In the genomic region with DNA sequence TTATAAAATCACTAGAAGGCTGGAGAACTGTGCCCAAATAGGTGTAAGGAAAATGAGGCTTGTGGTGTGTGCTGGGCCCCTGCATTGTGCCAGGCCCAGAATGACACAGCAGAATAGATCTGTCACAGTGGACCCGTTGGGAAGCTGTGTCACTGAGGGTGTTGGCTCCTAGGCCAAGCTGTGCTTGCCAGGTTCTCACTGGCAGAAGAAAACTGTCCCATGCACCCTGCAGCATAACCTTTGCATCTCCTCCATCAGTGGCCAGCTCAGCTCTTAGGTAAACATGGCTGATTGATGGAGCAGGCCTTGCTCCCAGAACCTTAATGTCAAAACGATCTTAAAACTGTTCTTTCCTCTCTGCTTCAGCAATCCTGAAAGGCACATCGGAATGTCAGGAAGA, we compare ENCODE assay signal across 22 mouse cellular contexts. TPM values are rescaled to one million over a fixed set of nuclear protein-coding genes. Genes with fewer than 3 reads are reported as not detected.
DNase-seq lines count a peak whose midpoint lies in the region; ATAC-seq lines count a peak whose summit lies in the region.
"Had no signal": no experiment of that assay in that cellular context is flagged by ENCODE, and none has a peak within 500 bp of the region (broad histone marks: within the 10 kb centered on the region; RNA-seq: fewer than 3 reads in every experiment).

No protein-coding gene starts in this region.

- no peaks in the 10 kb centered on the region for H3K27me3 ChIP-seq in kidney, embryonic 16.5 days (ENCODE audit: insufficient read depth, low read length)
- H3K27me3 ChIP-seq: heart, embryonic 15.5 days; hindbrain, embryonic 15.5 days; neural tube, embryonic 13.5 days had no signal

- H3K4me1 ChIP-seq in kidney, embryonic 16.5 days (ENCODE audit: insufficient read depth, low read length) = peaks cover 9% of the 10 kb centered on the region
- H3K4me1 ChIP-seq: neural tube, embryonic 13.5 days had no signal

- no peak overlapping the region for H3K9ac ChIP-seq in kidney, embryonic 16.5 days (replicated peaks; ENCODE audit: low read length)
- H3K9ac ChIP-seq: heart, embryonic 15.5 days; hindbrain, embryonic 15.5 days; neural tube, embryonic 13.5 days had no signal

- H3K4me3 ChIP-seq in kidney, embryonic 16.5 days (ENCODE audit: low read length) = no peak overlapping the region
- H3K4me3 ChIP-seq: erythroblast, embryonic 14.5 days; heart, embryonic 15.5 days; hindbrain, embryonic 15.5 days; neural tube, embryonic 13.5 days had no signal

- DNase-seq in adrenal gland, postnatal 10 days = peak; percentile 32
- no peak for DNase-seq in adrenal gland, postnatal 25 days
- peak; percentile 77 for DNase-seq in kidney, adult 11 months
- DNase-seq in kidney, postnatal 14 days = no peak
- no peak for DNase-seq in layer of hippocampus, adult 9-10 months (ENCODE audit: low spot score)
- no peak for DNase-seq in left cerebral cortex, postnatal 14 days (ENCODE audit: low spot score in 2 of 2)
- DNase-seq: adrenal gland, adult 8-10 months; left cerebral cortex, postnatal 4 days; lung, adult 18-20 months; thymus, postnatal 14 days had no signal

- no peak overlapping the region for H3K27ac ChIP-seq in kidney, embryonic 16.5 days (ENCODE audit: low read length)
- H3K27ac ChIP-seq: heart, embryonic 15.5 days; hindbrain, embryonic 15.5 days; macrophage; neural tube, embryonic 13.5 days had no signal

- no peak overlapping the region for H3K4me2 ChIP-seq in kidney, embryonic 16.5 days (replicated peaks; ENCODE audit: low read depth, low read length)
- H3K4me2 ChIP-seq: heart, embryonic 15.5 days; hindbrain, embryonic 15.5 days; neural tube, embryonic 13.5 days had no signal

- intact Hi-C loops in left cerebral cortex, postnatal 14 days (cut with DNase I) = no loop called here

- WGBS in kidney, embryonic 16.5 days = 18% methylated on average over 3 of the region's 3 CpGs

- peak; percentile 18; the same call in 1 of the 2 replicates for ATAC-seq in kidney, embryonic 16.5 days (ENCODE audit: low FRiP score, low TSS enrichment)
- ATAC-seq in megakaryocyte progenitor cell, adult 5-6 weeks (replicated peaks; ENCODE audit: poor library complexity) = peak; percentile 71
- ATAC-seq: forebrain, embryonic 16.5 days had no signal

- H3K36me3 ChIP-seq in kidney, embryonic 16.5 days (ENCODE audit: insufficient read depth, low read length) = no peaks in the 10 kb centered on the region
- H3K36me3 ChIP-seq: heart, embryonic 15.5 days; hindbrain, embryonic 15.5 days; neural tube, embryonic 13.5 days had no signal

- H3K9me3 ChIP-seq in kidney, embryonic 16.5 days (ENCODE audit: low read length) = no peaks in the 10 kb centered on the region
- H3K9me3 ChIP-seq: heart, embryonic 15.5 days; hindbrain, embryonic 15.5 days; neural tube, embryonic 13.5 days had no signal

RNA-seq across cellular contexts. Expression of a gene that starts 4.6 kb away (rescaled TPM):
- under 1 TPM; 0.36 to 0.39 TPM for total RNA-seq in adrenal gland, postnatal 10 days (2021)
- 0.27 TPM in 1 of 2 replicates, not detected in the other for total RNA-seq in adrenal gland, postnatal 25 days (2021)
- 0.67 and 0.71 TPM in 2 replicates for polyA plus RNA-seq in kidney, embryonic 16.5 days (2015; fragmentation: Nextera tagmentation; extraction: Ambion mirVana)
- not detected in 2 replicates for total RNA-seq in megakaryocyte progenitor cell, adult 5-6 weeks (2015)
- 0.50 TPM in 1 of 2 replicates, not detected in the other for total RNA-seq in megakaryocyte progenitor cell, adult 5-6 weeks (2017)
- total RNA-seq in left cerebral cortex, postnatal 14 days (2021) = not detected
- total RNA-seq: gastrocnemius, adult 8-10 months; layer of hippocampus, adult 8-10 months; left cerebral cortex, postnatal 4 days; midbrain, postnatal 0 days had no signal
- polyA plus RNA-seq: erythroblast, embryonic 14.5 days; macrophage; stomach, embryonic 14.5 days had no signal

RNA-seq across cellular contexts. Expression of a gene that starts 11.9 kb away (rescaled TPM):
- total RNA-seq in adrenal gland, postnatal 10 days (2021) = 100 to 1,000 TPM; 160 to 216 TPM
- 150 and 193 TPM in 2 replicates for total RNA-seq in adrenal gland, postnatal 25 days (2021)
- polyA plus RNA-seq in kidney, embryonic 16.5 days (2015; fragmentation: Nextera tagmentation; extraction: Ambion mirVana) = 54.3 and 60.6 TPM in 2 replicates
- 68.5 and 75.3 TPM in 2 replicates for total RNA-seq in megakaryocyte progenitor cell, adult 5-6 weeks (2015)
- total RNA-seq in megakaryocyte progenitor cell, adult 5-6 weeks (2017) = 43.7 and 47.3 TPM in 2 replicates
- 100 to 1,000 TPM; 108 to 119 TPM for total RNA-seq in left cerebral cortex, postnatal 14 days (2021)

RNA-seq across cellular contexts. Expression of a gene that starts 60.0 kb away (rescaled TPM):
- under 1 TPM; 0.24 to 0.48 TPM for total RNA-seq in adrenal gland, postnatal 10 days (2021)
- total RNA-seq in adrenal gland, postnatal 25 days (2021) = 0.15 TPM in 1 of 2 replicates, not detected in the other
- 0.85 and 1.3 TPM in 2 replicates for polyA plus RNA-seq in kidney, embryonic 16.5 days (2015; fragmentation: Nextera tagmentation; extraction: Ambion mirVana)
- total RNA-seq in megakaryocyte progenitor cell, adult 5-6 weeks (2015) = not detected in 2 replicates
- total RNA-seq in megakaryocyte progenitor cell, adult 5-6 weeks (2017) = not detected in 2 replicates
- under 1 TPM; 0.70 to 0.82 TPM for total RNA-seq in left cerebral cortex, postnatal 14 days (2021)
- total RNA-seq: gastrocnemius, adult 8-10 months had no signal
- polyA plus RNA-seq: erythroblast, embryonic 14.5 days; macrophage had no signal

Comparison
In these comparisons a context has a peak if more than half of its experiments do, and no peak if none do; other contexts are left out.
1. DNase-seq: peak in adrenal gland, postnatal 10 days (single experiment) and kidney, adult 11 months (single experiment); none in adrenal gland, postnatal 25 days (single experiment), kidney, postnatal 14 days (single experiment), layer of hippocampus, adult 9-10 months (single experiment) and left cerebral cortex, postnatal 14 days (0 of 2).